ENCODE assay signal across 9 mouse cellular contexts in genomic region chr1:170147651-170148448, GRCm38 (mm10). TPM values are rescaled to one million over a fixed set of nuclear protein-coding genes. Genes with fewer than 3 reads are reported as not detected.
DNase-seq lines count a peak whose midpoint lies in the region; ATAC-seq lines count a peak whose summit lies in the region.
"Had no signal": no experiment of that assay in that cellular context is flagged by ENCODE, and none has a peak within 500 bp of the region (broad histone marks: within the 10 kb centered on the region; RNA-seq: fewer than 3 reads in every experiment).

No protein-coding gene starts in this region.

- peaks cover 65% of the 10 kb centered on the region for H3K36me3 ChIP-seq in heart, embryonic 12.5 days

- H3K4me2 ChIP-seq in heart, embryonic 12.5 days: no peak overlapping the region

- H3K27ac ChIP-seq in heart, embryonic 12.5 days (ENCODE audit: poor library complexity, severe bottlenecking): no peak overlapping the region
- H3K27ac ChIP-seq: forebrain, embryonic 10.5 days had no signal

- WGBS in heart, embryonic 12.5 days: 77% methylated on average over 9 of the region's 9 CpGs

- H3K9me3 ChIP-seq in heart, embryonic 12.5 days (replicated peaks): no peaks in the 10 kb centered on the region
- H3K9me3 ChIP-seq: forebrain, embryonic 10.5 days had no signal

- H3K4me3 ChIP-seq in heart, embryonic 12.5 days: no peak overlapping the region
- H3K4me3 ChIP-seq: forebrain, embryonic 10.5 days had no signal

- DNase-seq in 3T3-L1 (ENCODE audit: low read depth, low spot score): peak; percentile 70
- peak; percentile 43 for DNase-seq in CD4-positive, CD25-positive, alpha-beta regulatory T cell, adult 2 months (ENCODE audit: low read depth, low spot score)
- peak; percentile 15 to 49 for DNase-seq in spleen, postnatal 10 days (ENCODE audit: low spot score in 2 of 2)
- no peak for DNase-seq in kidney, postnatal 4 days
- no peak for DNase-seq in layer of hippocampus, postnatal 10 days (ENCODE audit: low spot score in 2 of 2)

- peaks cover 13% of the 10 kb centered on the region for H3K4me1 ChIP-seq in heart, embryonic 12.5 days (replicated peaks)
- H3K4me1 ChIP-seq: forebrain, embryonic 10.5 days had no signal

- no peaks in the 10 kb centered on the region for H3K27me3 ChIP-seq in heart, embryonic 12.5 days (replicated peaks)

- no peak overlapping the region for H3K9ac ChIP-seq in heart, embryonic 12.5 days

- peak; percentile 70; the same call in 1 of the 2 replicates for ATAC-seq in erythroid progenitor cell, adult 5-6 weeks (replicated peaks; ENCODE audit: low FRiP score, poor library complexity, severe bottlenecking)
- no peak for ATAC-seq in heart, embryonic 12.5 days (ENCODE audit: insufficient number of reproducible peaks, low FRiP score)

RNA-seq across cellular contexts. Expression of gene Uap1, which starts 26.9 kb away (rescaled TPM):
- 43.6 and 45.7 TPM in 2 replicates for total RNA-seq in erythroid progenitor cell, adult 5-6 weeks (2015; ENCODE audit: low replicate concordance)
- 48.4 and 79.2 TPM in 2 replicates for total RNA-seq in erythroid progenitor cell, adult 5-6 weeks (2017; ENCODE audit: low replicate concordance)
- 10 to 100 TPM; 56.6 to 63.1 TPM for total RNA-seq in layer of hippocampus, postnatal 10 days (2021)
- 61.6 and 66.1 TPM in 2 replicates for polyA plus RNA-seq in heart, embryonic 12.5 days (2016; fragmentation: Nextera tagmentation; extraction: Ambion mirVana)

RNA-seq across cellular contexts. Expression of gene Ddr2, which starts 37.3 kb away (rescaled TPM):
- total RNA-seq in erythroid progenitor cell, adult 5-6 weeks (2015; ENCODE audit: low replicate concordance): 0.36 and 0.42 TPM in 2 replicates
- 0.90 TPM in 1 of 2 replicates, not detected in the other for total RNA-seq in erythroid progenitor cell, adult 5-6 weeks (2017; ENCODE audit: low replicate concordance)
- total RNA-seq in layer of hippocampus, postnatal 10 days (2021): 1 to 10 TPM; 7.4 to 7.7 TPM
- polyA plus RNA-seq in heart, embryonic 12.5 days (2016; fragmentation: Nextera tagmentation; extraction: Ambion mirVana): 7.6 and 7.9 TPM in 2 replicates
- total RNA-seq: hematopoietic stem cell, adult 5-6 weeks had no signal

Comparison
In these comparisons a context has a peak if more than half of its experiments do, and no peak if none do; other contexts are left out.
1. DNase-seq: peak in 3T3-L1 (single experiment), CD4-positive, CD25-positive, alpha-beta regulatory T cell, adult 2 months (single experiment) and spleen, postnatal 10 days (2 of 2); none in kidney, postnatal 4 days (0 of 2) and layer of hippocampus, postnatal 10 days (0 of 2).
2. RNA of gene Ddr2, which starts 37.3 kb away (total RNA-seq): 7.4 to 7.7 TPM in layer of hippocampus, postnatal 10 days; 0.36 to 0.90 TPM in erythroid progenitor cell, adult 5-6 weeks; every median in the first group is over 4 times any median in the second.